Mouse (Mus musculus): ENCODE results near the gene Kdm3a.

GRCm38 (mm10) chr6:71575359-71575758, 57.4 kb downstream of the Kdm3a start:
- TF ChIP-seq GATA1 (IDR thresholded peaks at IDR 0.05; ENCODE audit: borderline replicate concordance, low read length) (no peak), FLI1 (IDR thresholded peaks at IDR 0.05; ENCODE audit: low read length) (no peak)
